Mouse (Mus musculus): ENCODE results near the gene Crip1. TPM values are rescaled to one million over a fixed set of nuclear protein-coding genes. Genes with fewer than 3 reads are reported as not detected.

Crip1 gene
- total and polyA plus RNA-seq, 3 experiments = 282 to 438 TPM; not detected in 1

DNA sequence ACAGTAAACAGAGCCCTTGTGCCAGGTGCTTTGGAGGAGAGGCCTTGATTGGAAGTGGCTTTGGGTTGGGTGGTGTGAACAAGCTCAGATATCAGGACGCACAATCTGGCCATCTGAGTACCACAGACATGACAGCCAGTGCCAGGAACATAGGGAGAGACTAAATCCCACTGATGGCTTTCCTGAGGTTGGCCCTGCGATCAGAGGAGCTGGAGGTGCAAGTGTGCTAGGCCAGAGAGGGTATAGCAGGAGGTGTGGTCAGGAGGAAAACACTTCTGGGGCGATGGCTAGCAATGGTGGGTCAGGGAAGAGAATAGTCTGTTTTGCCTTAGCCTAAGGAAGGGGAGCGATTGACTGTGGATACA, 40.9 kb downstream of the Crip1 start:
- no peaks in the 10 kb centered on the region; the same call in 1 of the 2 replicates for H3K79me2 ChIP-seq (ENCODE audit: control insufficient read depth, insufficient read depth, low read length, poor library complexity)
- H3K36me3 ChIP-seq (ENCODE audit: control insufficient read depth in 1 of 2, insufficient read depth in 2 of 2, low read length in 2 of 2) = peaks cover 0 to 3% of the 10 kb centered on the region in 2 experiments; a peak in 1 of 4 replicates
- TF ChIP-seq SMC3 (IDR thresholded peaks at IDR 0.05; ENCODE audit: low read depth, low read length) (no peak), MYB (IDR thresholded peaks at IDR 0.05; ENCODE audit: low read depth, low read length) (no peak), HCFC1 (IDR thresholded peaks at IDR 0.05; ENCODE audit: low read depth, low read length) (no peak), POLR2AphosphoS5 (IDR thresholded peaks at IDR 0.05; ENCODE audit: borderline replicate concordance, low read depth, low read length) (no peak), ZC3H11A (IDR thresholded peaks at IDR 0.05; ENCODE audit: low read depth, low read length) (no peak), UBTF (IDR thresholded peaks at IDR 0.05; ENCODE audit: borderline replicate concordance, insufficient read depth, low read depth, low read length) (no peak), POLR2AphosphoS2 (IDR thresholded peaks at IDR 0.05; ENCODE audit: low read length) (no peak), MAX (IDR thresholded peaks at IDR 0.05; ENCODE audit: low read length) (no peak), EP300 (IDR thresholded peaks at IDR 0.05; ENCODE audit: low read depth in 1 of 2, low read length in 2 of 2) (no peak), BHLHE40 (IDR thresholded peaks at IDR 0.05; ENCODE audit: borderline replicate concordance, low read depth, low read length) (no peak), TAL1 (IDR thresholded peaks at IDR 0.05; ENCODE audit: low read length) (no peak), RAD21 (IDR thresholded peaks at IDR 0.05; ENCODE audit: low read depth, low read length) (no peak), MAFK (IDR thresholded peaks at IDR 0.05; ENCODE audit: borderline replicate concordance, low read depth, low read length) (no peak), ETS1 (IDR thresholded peaks at IDR 0.05; ENCODE audit: low read depth, low read length) (no peak)
- H3K9ac ChIP-seq (ENCODE audit: control insufficient read depth, low read depth, low read length, poor library complexity, severe bottlenecking) = no peak overlapping the region
- no peaks in the 10 kb centered on the region for H3K9me3 ChIP-seq (replicated peaks; ENCODE audit: insufficient read depth, low read length)
- DNase-seq (ENCODE audit: low read depth, low spot score) = no peak
- no peak overlapping the region for H3K27ac ChIP-seq (ENCODE audit: control insufficient read depth, low read depth, low read length)
- H3K4me1 ChIP-seq (ENCODE audit: control insufficient read depth in 1 of 2, insufficient read depth in 2 of 2, low read length in 2 of 2) = peaks cover 0 to 5% of the 10 kb centered on the region in 2 experiments; a peak in 2 of 4 replicates
- H3K4me3 ChIP-seq (ENCODE audit: control insufficient read depth in 1 of 2, insufficient read depth in 1 of 2, low read depth in 2 of 2, low read length in 2 of 2) = no peak overlapping the region
- peaks cover 8 to 10% of the 10 kb centered on the region in 2 experiments for H3K27me3 ChIP-seq (ENCODE audit: control insufficient read depth in 1 of 2, insufficient read depth in 2 of 2, low read length in 2 of 2)

DNA sequence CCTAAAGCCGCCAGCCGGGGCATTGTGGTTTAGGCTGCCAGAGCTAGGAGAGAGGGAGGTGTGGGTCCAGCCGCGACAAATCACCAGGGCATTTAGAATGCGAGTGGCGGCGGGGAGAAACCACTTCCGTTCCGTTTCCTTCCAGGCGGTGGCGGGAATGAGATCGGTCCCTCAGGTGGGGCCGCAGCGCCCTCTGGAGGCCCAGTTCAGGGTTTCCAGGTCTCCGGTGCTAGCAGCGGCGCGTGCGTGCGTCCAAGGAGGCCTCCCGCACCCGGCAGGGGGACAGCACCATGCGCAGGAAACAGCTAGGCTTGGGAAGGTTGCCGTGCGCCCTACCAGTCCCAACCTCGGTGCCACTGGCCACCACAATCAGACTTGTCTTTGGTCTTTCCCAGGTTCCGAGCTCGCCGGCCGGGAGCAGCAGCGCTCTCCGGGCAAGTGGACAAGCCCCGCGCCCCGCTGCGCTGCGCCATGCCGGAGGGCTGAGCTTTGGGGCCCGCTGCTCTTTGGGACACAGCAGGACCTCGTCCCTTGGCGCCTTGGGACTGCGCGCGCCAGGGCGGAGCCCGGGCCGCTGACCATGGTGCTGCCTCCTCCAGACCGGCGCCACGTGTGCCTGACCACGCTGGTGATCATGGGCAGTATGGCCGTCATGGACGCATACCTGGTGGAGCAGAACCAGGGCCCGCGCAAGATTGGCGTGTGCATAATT, 41.6 kb downstream of the Crip1 start:
- TF ChIP-seq CTCF (IDR thresholded peaks at IDR 0.05 in 2 of 3, conservative IDR thresholded peaks at IDR 0.05 in 1 of 3; ENCODE audit: control insufficient read depth in 1 of 3, insufficient read depth in 1 of 3, low read depth in 2 of 3, low read length in 3 of 3, poor library complexity in 1 of 3, severe bottlenecking in 1 of 3) (peak in 2 of 3 experiments; percentile 46 to 60; a peak in 4 of 6 replicates), NELFE (IDR thresholded peaks at IDR 0.05; ENCODE audit: low read depth, low read length) (no peak), ELF1 (IDR thresholded peaks at IDR 0.05; ENCODE audit: low read depth, low read length) (no peak), RAD21 (IDR thresholded peaks at IDR 0.05; ENCODE audit: low read depth, low read length) (peak; percentile 14), TAL1 (IDR thresholded peaks at IDR 0.05; ENCODE audit: low read length) (no peak), ZMIZ1 (IDR thresholded peaks at IDR 0.05; ENCODE audit: low read depth, low read length) (no peak), NRF1 (IDR thresholded peaks at IDR 0.05; ENCODE audit: insufficient read depth, low read depth, low read length, poor library complexity, severe bottlenecking) (no peak), ETS1 (IDR thresholded peaks at IDR 0.05; ENCODE audit: low read depth, low read length) (no peak), USF1 (IDR thresholded peaks at IDR 0.05; ENCODE audit: low read depth, low read length) (no peak)
- no peak overlapping the region for H3K9ac ChIP-seq (ENCODE audit: control insufficient read depth, low read depth, low read length, poor library complexity, severe bottlenecking)
- DNase-seq (ENCODE audit: low read depth, low spot score) = no peak
- no peak overlapping the region for H3K27ac ChIP-seq (ENCODE audit: control insufficient read depth, low read depth, low read length)
- H3K79me2 ChIP-seq (ENCODE audit: control insufficient read depth, insufficient read depth, low read length, poor library complexity) = no peaks in the 10 kb centered on the region; the same call in 1 of the 2 replicates
- H3K9me3 ChIP-seq (replicated peaks; ENCODE audit: insufficient read depth, low read length) = no peaks in the 10 kb centered on the region
- H3K4me1 ChIP-seq (ENCODE audit: control insufficient read depth in 1 of 2, insufficient read depth in 2 of 2, low read length in 2 of 2) = peaks cover 0 to 5% of the 10 kb centered on the region in 2 experiments; a peak in 2 of 4 replicates
- H3K27me3 ChIP-seq (ENCODE audit: control insufficient read depth in 1 of 2, insufficient read depth in 2 of 2, low read length in 2 of 2) = peaks cover 6 to 7% of the 10 kb centered on the region in 2 experiments
- no peak overlapping the region for H3K4me3 ChIP-seq (ENCODE audit: control insufficient read depth in 1 of 2, insufficient read depth in 1 of 2, low read depth in 2 of 2, low read length in 2 of 2)
- peaks cover 0 to 3% of the 10 kb centered on the region in 2 experiments; a peak in 1 of 4 replicates for H3K36me3 ChIP-seq (ENCODE audit: control insufficient read depth in 1 of 2, insufficient read depth in 2 of 2, low read length in 2 of 2)
